Mouse (Mus musculus) cerebellum, postnatal 25 days (tissue): Measurements from ENCODE around the gene Tiam1.
A peak's percentile ranks its signal among the peaks of the same experiment; 100 is the strongest.

Source experiments
- DNase-seq, 2 experiments: peaks; one replicate each; pipeline ENCODE4 v3.0.0; 2021; ENCODE audit warnings: mixed read lengths in 2 of 2

The Tiam1 gene

GRCm38 (mm10) chr16:89905730-89906305 lies 237.8 kb downstream of the Tiam1 start:
- no peak for DNase-seq

GRCm38 (mm10) chr16:89904121-89904520 lies 239.4 kb downstream of the Tiam1 start:
- no peak for DNase-seq

- no peak for DNase-seq
Measured at GRCm38 (mm10) chr16:89902578-89903304, 240.8 kb downstream of the Tiam1 start.

GRCm38 (mm10) chr16:89900681-89901080 lies 242.9 kb downstream of the Tiam1 start:
- no peak for DNase-seq

GRCm38 (mm10) chr16:89899192-89899591 lies 244.4 kb downstream of the Tiam1 start:
- DNase-seq = peak; percentile 69 to 78

- DNase-seq = peak in 1 of 2 experiments; percentile 52
Measured at GRCm38 (mm10) chr16:89898299-89898625, 245.3 kb downstream of the Tiam1 start.

- DNase-seq = peak; percentile 74 to 77
Measured at GRCm38 (mm10) chr16:89897547-89898298, 245.8 kb downstream of the Tiam1 start.

GRCm38 (mm10) chr16:89896885-89897546 lies 246.6 kb downstream of the Tiam1 start:
- DNase-seq = peak; percentile 82 to 83

GRCm38 (mm10) chr16:89896392-89896791 lies 247.2 kb downstream of the Tiam1 start:
- DNase-seq = peak; percentile 76 to 82

GRCm38 (mm10) chr16:89895283-89895682 lies 248.3 kb downstream of the Tiam1 start:
- no peak for DNase-seq

- no peak for DNase-seq
Measured at GRCm38 (mm10) chr16:89894816-89895215, 248.8 kb downstream of the Tiam1 start.

- peak; percentile 57 to 60 for DNase-seq
Measured at GRCm38 (mm10) chr16:89890515-89891189, 252.9 kb downstream of the Tiam1 start.

- peak in 1 of 2 experiments; percentile 43 for DNase-seq
Measured at GRCm38 (mm10) chr16:89889890-89890462, 253.6 kb downstream of the Tiam1 start.

- DNase-seq = no peak
Measured at GRCm38 (mm10) chr16:89886561-89886960, 257.0 kb downstream of the Tiam1 start.

- DNase-seq = no peak
Measured at GRCm38 (mm10) chr16:89885661-89886060, 257.9 kb downstream of the Tiam1 start.

- DNase-seq = no peak
Measured at GRCm38 (mm10) chr16:89883897-89884296, 259.7 kb downstream of the Tiam1 start.

- DNase-seq = no peak
Measured at GRCm38 (mm10) chr16:89882477-89883234, 260.9 kb downstream of the Tiam1 start.

- no peak for DNase-seq
Measured at GRCm38 (mm10) chr16:89877206-89877605, 266.4 kb downstream of the Tiam1 start.

- no peak for DNase-seq
Measured at GRCm38 (mm10) chr16:89876079-89876478, 267.5 kb downstream of the Tiam1 start.

- DNase-seq = peak; percentile 37 to 47
Measured at GRCm38 (mm10) chr16:89874012-89874704, 269.4 kb downstream of the Tiam1 start.
